Mouse (Mus musculus) small intestine, adult 10 weeks (tissue): Measurements from ENCODE around the gene Brwd3. TPM values are rescaled to one million over a fixed set of nuclear protein-coding genes. Genes with fewer than 3 reads are reported as not detected.

Experiments used
- polyA plus RNA-seq: library from polyadenylated mRNA; stranded (reverse); fragments of 350-450 nt; fragmentation: Illumina TruSeq; extraction: RNeasy Lipid Tissue Mini Kit (QIAGEN cat#74804); gene quantifications from one replicate; pipeline ENCODE4 v1.2.3, GENCODE M21; 2014; ENCODE audit warnings: low replicate concordance

Brwd3 gene
- 20.2 TPM for polyA plus RNA-seq

GRCm38 (mm10) chrX:108834090-108834774 lies at the start of gene Brwd3:
Gene Brwd3 (minus strand): TSS chrX:108834372.

Other genes starting within 250 kb of the Brwd3 start
- gene Gm379, start 169.5 kb downstream of the Brwd3 start, polyA plus RNA-seq = 0.71 TPM
- 169 TPM for gene Hmgn5, start 179.0 kb upstream of the Brwd3 start, polyA plus RNA-seq